Mouse (Mus musculus) CH12.LX (cell line): ENCODE measurements at regions not wholly inside any gene's neighbourhood (a gene's known extent, or its start where the extent isn't known, plus 50 kb on each side); places are given as distances from the start of the nearest gene placed in this dataset.

Experiments used
- DNase-seq: peaks from one replicate; pipeline ENCODE4 v3.0.0-alpha.2; 2013; ENCODE audit errors: extremely low read depth
- H3K27ac ChIP-seq: 2 replicates; pipeline ENCODE4 v1.5.1; 2012; ENCODE audit warnings: low read depth, mild to moderate bottlenecking, control low read depth, moderate library complexity; ENCODE audit not compliant: insufficient read depth
- H3K27me3 ChIP-seq: replicated peaks from 2 replicates; pipeline ENCODE3; 2012; ENCODE audit warnings: inconsistent platforms
- H3K36me3 ChIP-seq, 2 experiments: replicated peaks in 1 of 2; 2 replicates each; pipeline versions ENCODE3 to v1.6.1; 2012; ENCODE audit warnings: inconsistent platforms in 1 of 2, low read length in 1 of 2, mild to moderate bottlenecking in 1 of 2, mixed read lengths in 1 of 2, moderate library complexity in 1 of 2; ENCODE audit not compliant: control insufficient read depth in 1 of 2, insufficient read depth in 1 of 2
- H3K4me1 ChIP-seq, 2 experiments: 2 replicates each; pipeline ENCODE4 v1.6.1; 2012; ENCODE audit warnings: inconsistent platforms in 1 of 2, moderate library complexity in 1 of 2; ENCODE audit not compliant: insufficient read depth in 2 of 2, control insufficient read depth in 1 of 2
- H3K4me2 ChIP-seq: 2 replicates; pipeline ENCODE4 v1.6.1; 2012; ENCODE audit warnings: low read depth, mild to moderate bottlenecking, control low read depth; ENCODE audit not compliant: poor library complexity, insufficient read depth, severe bottlenecking
- H3K4me3 ChIP-seq, 3 experiments: fragments of 150-350 bp in 1 of 3; sonication (generic) in 1 of 3; replicated peaks in 1 of 3; 2 replicates each; pipeline versions ENCODE3 to v1.5.1; 2011 to 2012; ENCODE audit warnings: low read depth in 2 of 3, low read length in 2 of 3, mild to moderate bottlenecking in 2 of 3, moderate library complexity in 2 of 3, control low read depth in 1 of 3, improper control_type of control experiment in 1 of 3, inconsistent platforms in 1 of 3, mixed read lengths in 1 of 3; ENCODE audit not compliant: poor library complexity in 1 of 3
- H3K79me2 ChIP-seq: replicated peaks from 2 replicates; pipeline ENCODE4 v1.6.1; 2012; ENCODE audit warnings: mild to moderate bottlenecking, moderate library complexity; ENCODE audit not compliant: control insufficient read depth, poor library complexity, insufficient read depth, severe bottlenecking; ENCODE audit errors: extremely low read depth
- H3K9ac ChIP-seq: 2 replicates; pipeline ENCODE4 v1.6.1; 2012; ENCODE audit warnings: low read depth, mild to moderate bottlenecking, control low read depth, moderate library complexity; ENCODE audit not compliant: insufficient read depth
- H3K9me3 ChIP-seq: replicated peaks from 2 replicates; pipeline ENCODE3; 2012; ENCODE audit warnings: low read length, inconsistent platforms, mixed read lengths
- BHLHE40 ChIP-seq: IDR thresholded peaks from 2 replicates; pipeline ENCODE4 v1.6.1; 2011; ENCODE audit warnings: mild to moderate bottlenecking, low read depth, low read length, improper control_type of control experiment
- CHD1 ChIP-seq: IDR thresholded peaks from 2 replicates; pipeline ENCODE4 v1.6.1; 2012; ENCODE audit warnings: low read depth, low read length, improper control_type of control experiment, inconsistent platforms
- CHD2 ChIP-seq: IDR thresholded peaks from 2 replicates; pipeline ENCODE4 v1.6.1; 2011; ENCODE audit warnings: low read length, improper control_type of control experiment
- ELF1 ChIP-seq: IDR thresholded peaks from 2 replicates; pipeline ENCODE4 v1.6.1; 2014; ENCODE audit warnings: low read depth, mild to moderate bottlenecking, inconsistent platforms, low read length, improper control_type of control experiment
- EP300 ChIP-seq: IDR thresholded peaks from 2 replicates; pipeline ENCODE4 v1.6.1; 2011; ENCODE audit warnings: low read length, improper control_type of control experiment
- HCFC1 ChIP-seq: IDR thresholded peaks from 2 replicates; pipeline ENCODE4 v1.6.1; 2012; ENCODE audit warnings: low read depth, mild to moderate bottlenecking, inconsistent platforms, low read length, improper control_type of control experiment
- IRF4 ChIP-seq: IDR thresholded peaks from 2 replicates; pipeline ENCODE4 v1.6.1; 2014; ENCODE audit warnings: low read depth, mild to moderate bottlenecking, inconsistent platforms, low read length, improper control_type of control experiment
- JUND ChIP-seq: conservative IDR thresholded peaks from 2 replicates; pipeline ENCODE4 v1.6.1; 2011; ENCODE audit warnings: low read depth, low read length, improper control_type of control experiment
- KAT2A ChIP-seq: IDR thresholded peaks from 2 replicates; pipeline ENCODE4 v1.6.1; 2012; ENCODE audit warnings: low read length, improper control_type of control experiment, inconsistent platforms; ENCODE audit not compliant: insufficient replicate concordance
- MAX ChIP-seq: IDR thresholded peaks from 2 replicates; pipeline ENCODE4 v1.6.1; 2011; ENCODE audit warnings: low read length, improper control_type of control experiment
- MAZ ChIP-seq: IDR thresholded peaks from 2 replicates; pipeline ENCODE4 v1.6.1; 2012; ENCODE audit warnings: low read depth, mild to moderate bottlenecking, inconsistent platforms, low read length, improper control_type of control experiment, moderate library complexity
- NRF1 ChIP-seq: IDR thresholded peaks from 2 replicates; pipeline ENCODE4 v1.6.1; 2014; ENCODE audit warnings: low read depth, mild to moderate bottlenecking, inconsistent platforms, low read length, improper control_type of control experiment, moderate library complexity
- POLR2A ChIP-seq: IDR thresholded peaks from 2 replicates; pipeline ENCODE4 v1.6.1; 2011; ENCODE audit warnings: low read depth, mild to moderate bottlenecking, improper control_type of control experiment, low read length
- RCOR1 ChIP-seq: conservative IDR thresholded peaks from 2 replicates; pipeline ENCODE4 v1.6.1; 2012; ENCODE audit warnings: low read depth, mild to moderate bottlenecking, inconsistent platforms, low read length, improper control_type of control experiment
- TBP ChIP-seq: conservative IDR thresholded peaks from 2 replicates; pipeline ENCODE4 v1.6.1; 2011; ENCODE audit warnings: low read depth, low read length, improper control_type of control experiment
- TCF12 ChIP-seq: IDR thresholded peaks from 2 replicates; pipeline ENCODE4 v1.6.1; 2014; ENCODE audit warnings: low read depth, mild to moderate bottlenecking, inconsistent platforms, low read length, improper control_type of control experiment
- ZC3H11A ChIP-seq: IDR thresholded peaks from 2 replicates; pipeline ENCODE4 v1.6.1; 2012; ENCODE audit warnings: low read depth, mild to moderate bottlenecking, inconsistent platforms, low read length, improper control_type of control experiment
- ZNF384 ChIP-seq: IDR thresholded peaks from 2 replicates; pipeline ENCODE4 v1.6.1; 2012; ENCODE audit warnings: low read depth, low read length, improper control_type of control experiment, inconsistent platforms
- dilution Hi-C: fragments of 300-500 bp; cut with MboI; formaldehyde crosslinking; loops from 2 replicates; pipeline ENCODE4 v1.14.3; 2020; ENCODE audit warnings: low sequenced_read_pairs; ENCODE audit not compliant: extremely low pct_unique_long_range_greater_than_20kb, extremely low pct_ligation_motif_present
- in situ Hi-C: fragments of 300-500 bp; cut with MboI; formaldehyde crosslinking; loops from 3 replicates; pipeline ENCODE4 v1.14.3; 2019; ENCODE audit warnings: low sequenced_read_pairs, low pct_ligation_motif_present, low pct_unique_long_range_greater_than_20kb, mixed read lengths

GRCm38 (mm10) chr12:37660016-37660415 lies 157.5 kb upstream of the Dgkb start:
- no peak for DNase-seq
- in situ Hi-C loops, result no loop called here
- Histone ChIP-seq H3K36me3 (no peaks in the 10 kb centered on the region), H3K9me3 (peaks cover 2% of the 10 kb centered on the region), H3K4me3 (no peak overlapping the region), H3K27ac (no peak overlapping the region), H3K79me2 (no peaks in the 10 kb centered on the region), H3K9ac (no peak overlapping the region), H3K4me2 (no peak overlapping the region), H3K4me1 (no peaks in the 10 kb centered on the region), H3K27me3 (no peaks in the 10 kb centered on the region)
- dilution Hi-C loops, result no loop called here
- TF ChIP-seq TCF12, result no peak
- TF ChIP-seq ELF1, result no peak
- no peak for TF ChIP-seq BHLHE40
- TF ChIP-seq MAX, result no peak
- no peak for TF ChIP-seq MAZ
- no peak for TF ChIP-seq CHD1
- no peak for TF ChIP-seq TBP

- Histone ChIP-seq H3K4me1 (no peaks in the 10 kb centered on the region), H3K9ac (no peak overlapping the region), H3K79me2 (no peaks in the 10 kb centered on the region), H3K36me3 (no peaks in the 10 kb centered on the region), H3K27me3 (no peaks in the 10 kb centered on the region), H3K4me2 (no peak overlapping the region), H3K27ac (no peak overlapping the region), H3K9me3 (no peaks in the 10 kb centered on the region), H3K4me3 (no peak overlapping the region)
- dilution Hi-C loops, result no loop called here
- no peak for DNase-seq
- in situ Hi-C loops, result no loop called here
- TF ChIP-seq POLR2A (no peak), MAZ (no peak), EP300 (no peak), CHD2 (no peak), RCOR1 (no peak), JUND (no peak), ZNF384 (no peak), IRF4 (no peak), KAT2A (no peak), HCFC1 (no peak), ZC3H11A (no peak), NRF1 (no peak)
These were observed 134.9 kb upstream of the Dgkb start for GRCm38 (mm10) chr12:37682455-37683110.
